Mouse (Mus musculus) C2C12 (cell line): Measurements from ENCODE around the gene Vrtn.

Experiments used
- CTCF ChIP-seq: IDR thresholded peaks from one replicate; pipeline ENCODE4 v1.5.1; 2011; ENCODE audit not compliant: control insufficient read depth, insufficient read depth, insufficient read length
- FOSL1 ChIP-seq: IDR thresholded peaks from one replicate; pipeline ENCODE4 v1.8.0; 2011; ENCODE audit warnings: mild to moderate bottlenecking, low read length; ENCODE audit not compliant: poor library complexity, insufficient read depth, severe bottlenecking
- MAX ChIP-seq: IDR thresholded peaks from one replicate; pipeline ENCODE4 v1.6.1; 2011; ENCODE audit warnings: mild to moderate bottlenecking, control low read depth
- MYOD1 ChIP-seq: IDR thresholded peaks from one replicate; pipeline ENCODE4 v1.6.1; 2011; ENCODE audit warnings: low read depth; ENCODE audit not compliant: control insufficient read depth, insufficient read length
- USF1 ChIP-seq: IDR thresholded peaks from one replicate; pipeline ENCODE4 v1.6.1; 2011; ENCODE audit warnings: low read depth, mild to moderate bottlenecking, control low read depth, moderate library complexity

- no peak for TF ChIP-seq CTCF
- no peak for TF ChIP-seq MAX
- no peak for TF ChIP-seq MYOD1
- no peak for TF ChIP-seq FOSL1
- no peak for TF ChIP-seq USF1
These were observed 43.8 kb downstream of the Vrtn start for GRCm38 (mm10) chr12:84684569-84684968.
